Mouse (Mus musculus) small intestine, adult 2 months (tissue): ENCODE measurements at regions not wholly inside any gene's neighbourhood (a gene's known extent, or its start where the extent isn't known, plus 50 kb on each side); places are given as distances from the start of the nearest gene placed in this dataset.

Source experiments
- CTCF ChIP-seq: fragments of 200-500 bp; IDR thresholded peaks from 2 replicates; pipeline ENCODE4 v1.5.1; 2012; ENCODE audit warnings: low read depth, mild to moderate bottlenecking, control low read depth, inconsistent platforms, low read length, moderate library complexity, mixed read lengths; ENCODE audit not compliant: insufficient replicate concordance, insufficient read length; ENCODE audit errors: extremely low read depth
- POLR2A ChIP-seq: fragments of 200-500 bp; IDR thresholded peaks from 2 replicates; pipeline ENCODE4 v1.6.1; 2012; ENCODE audit warnings: low read depth, mild to moderate bottlenecking, control low read depth, inconsistent platforms, low read length, moderate library complexity

DNA sequence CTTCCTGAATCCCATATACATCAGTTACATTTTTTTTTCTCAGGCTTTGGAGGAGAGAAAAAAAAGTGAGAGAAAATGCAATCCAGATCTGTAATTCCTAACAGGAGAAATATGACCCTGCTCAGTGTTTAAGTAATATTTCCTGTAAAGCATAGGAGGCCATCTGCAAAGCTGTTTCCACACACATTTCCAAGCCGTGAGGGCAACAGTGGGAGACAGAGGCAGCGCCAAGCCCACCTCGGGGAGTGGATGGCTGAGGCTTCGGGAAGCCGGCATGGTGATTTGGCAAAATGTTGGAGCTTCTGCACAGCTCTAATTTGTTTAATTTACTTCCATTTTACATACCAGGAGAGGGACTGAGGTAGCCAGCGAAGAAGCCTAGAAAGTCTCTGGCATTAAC is 372.6 kb upstream of the Mki67 start:
- TF ChIP-seq CTCF (no peak), POLR2A (no peak)
